Mouse (Mus musculus) retina, postnatal 7 days (tissue): ENCODE measurements around the gene Dcaf4.

ENCODE experiments used
- DNase-seq: peaks from one replicate; pipeline ENCODE4 v3.0.0-alpha.2; 2012; ENCODE audit warnings: low read depth, low spot score

Gene Dcaf4

GRCm38 (mm10) chr12:83495961-83496282 lies 24.3 kb upstream of the Dcaf4 start:
- no peak for DNase-seq

- no peak for DNase-seq
Observed at GRCm38 (mm10) chr12:83496336-83496735, 23.9 kb upstream of the Dcaf4 start.

DNA sequence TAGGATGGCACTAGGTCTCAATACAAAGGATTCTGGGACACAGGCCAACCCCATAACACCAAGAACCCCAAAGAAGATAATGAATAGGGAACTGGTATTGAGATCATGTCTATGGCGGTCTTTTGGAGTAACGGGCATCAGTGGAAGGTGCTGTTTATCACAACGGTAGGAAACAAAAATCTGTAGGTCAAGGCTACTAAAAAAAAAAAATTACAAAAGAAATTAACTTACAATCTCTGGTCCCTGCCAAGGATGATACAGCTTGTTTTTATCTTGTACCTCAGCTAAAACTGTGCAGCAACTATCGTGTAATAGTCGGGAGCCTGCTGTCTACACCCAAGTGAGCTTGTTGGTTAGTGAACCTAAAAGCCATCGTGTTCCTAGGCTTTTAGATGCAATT lies 23.5 kb upstream of the Dcaf4 start:
- DNase-seq: no peak

GRCm38 (mm10) chr12:83497959-83498358 lies 22.3 kb upstream of the Dcaf4 start:
- no peak for DNase-seq

GRCm38 (mm10) chr12:83499256-83499655 lies 21.0 kb upstream of the Dcaf4 start:
- DNase-seq: no peak

DNA sequence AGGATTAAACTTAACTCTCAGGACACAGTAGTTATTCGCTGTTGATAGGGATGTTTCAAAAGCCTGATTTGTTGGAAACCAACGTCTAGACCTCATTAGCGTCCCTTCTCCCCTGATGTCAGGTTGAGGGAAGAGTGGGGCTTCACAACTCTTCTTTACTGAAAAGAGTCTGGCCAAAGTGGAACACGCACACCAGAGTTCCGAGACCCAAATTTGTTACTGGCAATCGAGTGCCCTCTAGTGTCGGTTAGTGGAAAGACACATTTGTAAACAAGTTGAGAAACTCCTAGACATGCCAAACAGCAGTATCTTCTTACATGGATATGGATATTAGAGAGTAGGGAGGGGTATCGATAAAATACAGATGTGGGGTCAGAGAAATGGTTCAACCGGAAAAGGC lies 18.1 kb upstream of the Dcaf4 start:
- no peak for DNase-seq

DNA sequence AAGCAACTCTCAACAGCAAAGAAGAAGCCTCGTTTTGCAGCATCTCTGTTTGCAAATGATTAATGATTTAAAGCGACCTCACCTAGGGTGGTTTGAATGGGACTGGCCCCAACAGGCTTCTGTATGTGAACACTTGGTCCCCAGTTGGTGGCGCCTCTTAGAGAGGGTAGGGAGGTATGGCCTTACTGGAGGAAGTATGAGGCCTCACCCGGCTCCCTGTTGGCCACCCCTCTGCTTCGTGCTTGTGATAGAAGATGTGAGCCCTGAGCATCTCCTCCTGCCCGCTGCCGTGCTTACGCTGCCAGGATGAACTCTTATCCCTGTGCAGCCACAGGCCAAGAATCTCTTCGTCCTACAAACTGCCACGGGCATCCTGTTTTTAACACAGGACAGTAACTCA lies 13.7 kb upstream of the Dcaf4 start:
- DNase-seq: no peak

DNA sequence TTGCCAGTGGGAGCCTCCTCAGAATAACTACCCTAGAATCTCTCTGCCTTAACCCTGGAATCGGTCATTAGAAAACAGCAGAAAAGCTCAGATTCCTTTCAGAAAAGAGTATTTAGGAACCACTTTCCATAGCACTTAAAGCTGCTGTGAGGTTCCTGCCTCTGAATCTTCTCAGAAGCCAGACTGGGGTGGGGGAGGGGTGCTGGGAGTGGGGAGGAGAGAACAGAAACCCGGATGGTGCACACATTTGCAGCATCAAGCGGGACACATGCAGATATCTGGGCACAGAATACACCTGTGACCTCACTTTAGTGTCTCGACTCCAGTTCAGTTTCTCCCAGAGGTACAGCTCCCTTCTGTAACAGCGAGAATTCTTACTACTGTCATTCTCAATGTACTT lies 9.7 kb upstream of the Dcaf4 start:
- no peak for DNase-seq

- no peak for DNase-seq
Observed at GRCm38 (mm10) chr12:83512783-83513182, 7.5 kb upstream of the Dcaf4 start.

GRCm38 (mm10) chr12:83513185-83513584 lies 7.1 kb upstream of the Dcaf4 start:
- DNase-seq: no peak

GRCm38 (mm10) chr12:83514216-83514615 lies 6.0 kb upstream of the Dcaf4 start:
- DNase-seq: no peak

DNA sequence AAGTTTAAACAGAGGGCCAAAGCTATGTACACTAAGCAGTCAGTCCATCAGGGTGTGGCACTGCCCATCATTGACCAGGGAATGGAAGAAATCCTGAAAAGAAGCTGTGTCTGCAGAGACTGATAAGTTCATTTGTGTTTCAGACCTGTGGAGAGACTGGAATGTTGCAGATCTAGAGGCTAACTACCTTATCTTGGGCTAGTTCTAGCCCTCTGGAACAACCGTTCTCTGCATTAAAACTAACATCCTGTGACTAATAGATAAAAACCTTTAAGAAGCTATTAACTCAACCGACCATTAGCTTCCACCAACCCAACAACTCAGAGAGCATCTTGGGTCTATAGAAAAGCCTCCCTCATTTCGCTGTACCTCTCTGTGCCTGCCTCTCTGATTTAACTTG lies 2.7 kb upstream of the Dcaf4 start:
- DNase-seq: no peak

DNA sequence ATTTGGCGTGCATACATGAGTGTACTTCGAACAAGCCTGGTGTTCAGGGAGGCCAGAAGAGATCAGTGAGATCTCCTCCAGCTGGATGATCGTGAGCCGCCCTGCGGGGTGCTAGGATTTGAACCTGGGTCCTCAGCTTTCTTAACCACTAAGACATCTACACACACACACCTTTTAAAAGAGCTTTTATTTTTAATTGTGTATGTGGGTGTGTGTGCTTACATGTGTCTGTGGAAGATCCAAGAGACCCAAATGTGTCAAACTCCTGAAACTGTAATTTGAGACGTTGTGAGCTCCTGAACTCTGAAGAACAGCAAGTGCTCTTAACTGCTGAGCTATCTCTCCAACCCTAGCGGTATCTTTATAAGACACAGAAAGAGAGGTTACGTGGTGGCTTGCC lies 817 bp downstream of the Dcaf4 start:
- DNase-seq: no peak

DNA sequence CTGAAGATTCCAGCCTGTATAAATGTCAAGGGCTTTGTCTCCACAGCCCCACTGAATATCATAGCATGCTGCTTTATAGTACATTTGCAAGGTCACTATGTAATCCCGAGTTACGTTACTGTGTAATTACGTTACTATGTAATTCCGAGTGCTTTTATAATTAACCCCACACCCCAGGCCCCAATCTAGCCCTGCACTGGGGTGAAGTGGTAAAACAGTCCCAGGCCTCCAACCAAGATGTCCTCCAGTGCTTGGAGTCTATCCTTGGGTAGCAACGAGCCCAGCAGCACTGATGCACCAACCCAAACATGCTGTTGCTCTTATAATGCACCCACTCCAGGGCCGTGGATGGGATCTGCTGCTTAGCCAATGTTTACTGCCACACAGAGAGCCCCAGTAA lies 2.8 kb downstream of the Dcaf4 start:
- DNase-seq: no peak

DNA sequence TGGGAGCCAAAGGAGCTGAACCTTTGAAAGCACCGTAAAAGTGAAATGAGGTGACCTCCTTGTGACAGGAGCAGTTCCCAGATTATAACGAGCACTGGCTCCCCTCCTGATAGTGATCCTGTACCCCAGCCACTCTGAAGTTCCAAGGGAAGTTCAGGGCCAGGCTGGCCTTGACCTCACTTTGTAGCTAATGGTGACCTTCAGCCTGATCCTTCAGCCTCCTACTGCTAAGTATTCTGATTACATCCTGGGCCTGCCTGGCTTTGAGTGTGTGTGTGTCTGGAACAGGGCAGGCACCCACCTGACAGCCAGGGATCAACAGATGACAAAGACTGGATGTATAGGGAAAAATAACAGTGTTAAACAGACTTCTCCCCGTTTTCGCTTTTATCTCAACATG lies 3.6 kb downstream of the Dcaf4 start:
- no peak for DNase-seq

DNA sequence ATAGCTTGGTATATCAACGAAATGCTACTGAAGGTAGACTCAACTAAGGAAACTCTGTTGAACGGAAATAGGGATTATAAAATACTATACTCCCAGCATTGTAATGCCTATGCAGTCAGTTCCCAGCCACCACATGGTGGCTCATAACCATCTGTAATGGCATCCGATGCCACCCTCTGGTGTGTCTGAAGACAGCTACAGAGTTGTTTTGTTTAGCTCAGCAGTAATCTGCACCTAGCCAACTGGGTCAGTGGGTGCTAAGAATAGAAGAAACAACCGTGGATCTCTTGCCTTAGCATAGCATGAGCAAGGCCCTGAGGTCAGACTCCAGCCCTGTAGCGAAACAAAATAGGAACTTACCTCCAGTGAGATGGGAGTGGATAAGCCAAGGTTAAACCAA lies 4.1 kb downstream of the Dcaf4 start:
- DNase-seq: no peak

DNA sequence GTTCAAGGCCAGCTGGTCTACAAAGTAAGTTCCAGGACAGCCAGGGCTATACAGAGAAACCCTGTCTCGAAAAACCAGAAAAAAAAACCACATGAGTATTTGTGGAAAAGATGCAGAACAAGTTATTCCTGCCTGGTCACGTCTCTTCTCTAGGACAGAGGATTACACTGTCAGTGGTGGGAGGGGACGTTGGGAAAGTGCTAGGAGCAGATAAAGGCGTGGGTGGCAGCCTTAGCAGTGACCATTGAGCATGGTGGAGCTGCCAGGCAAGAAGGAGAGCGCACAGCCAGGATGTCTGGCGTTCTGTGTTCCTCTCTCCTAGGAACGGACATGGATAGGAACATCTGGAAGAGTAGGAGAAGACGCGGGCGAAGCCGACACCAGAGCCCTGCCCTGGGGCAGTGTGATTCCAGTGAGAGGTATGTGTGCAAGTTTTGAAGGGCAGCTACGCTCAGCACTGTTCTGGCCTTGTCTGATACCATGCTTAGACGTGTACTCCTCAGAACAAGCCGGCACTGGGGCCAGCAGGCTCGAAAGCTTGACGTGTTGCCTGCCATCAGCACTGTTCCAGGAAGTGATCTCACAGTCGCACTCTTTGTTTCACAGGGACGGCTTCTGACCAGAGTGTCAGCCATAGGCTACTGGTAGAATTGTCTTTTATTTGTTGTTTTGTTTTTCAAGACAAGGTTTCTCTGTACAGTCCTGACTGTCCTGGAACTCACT lies 5.7 kb downstream of the Dcaf4 start:
- DNase-seq: no peak

- DNase-seq: no peak
Observed at GRCm38 (mm10) chr12:83527816-83528215, 7.5 kb downstream of the Dcaf4 start.

DNA sequence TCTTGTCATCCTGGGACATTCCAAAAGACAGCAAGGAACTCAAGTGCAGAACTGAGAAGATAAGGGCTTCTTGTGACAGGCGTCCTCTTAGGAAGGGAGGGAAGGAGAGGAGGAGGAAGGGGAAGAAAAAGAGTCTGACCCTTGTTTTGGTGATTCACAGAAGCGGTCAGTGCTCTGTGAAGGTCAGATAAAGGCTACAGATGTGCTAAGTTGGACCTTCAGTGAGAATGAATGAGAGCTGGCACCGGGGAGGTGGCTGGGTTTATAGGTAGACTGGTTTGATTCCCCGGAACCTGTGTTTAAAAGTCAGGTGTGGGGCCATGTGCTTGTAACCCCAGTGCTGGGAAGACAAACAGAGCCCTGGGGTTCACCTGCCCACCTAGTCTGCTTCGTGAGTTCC lies 8.4 kb downstream of the Dcaf4 start:
- DNase-seq: no peak

DNA sequence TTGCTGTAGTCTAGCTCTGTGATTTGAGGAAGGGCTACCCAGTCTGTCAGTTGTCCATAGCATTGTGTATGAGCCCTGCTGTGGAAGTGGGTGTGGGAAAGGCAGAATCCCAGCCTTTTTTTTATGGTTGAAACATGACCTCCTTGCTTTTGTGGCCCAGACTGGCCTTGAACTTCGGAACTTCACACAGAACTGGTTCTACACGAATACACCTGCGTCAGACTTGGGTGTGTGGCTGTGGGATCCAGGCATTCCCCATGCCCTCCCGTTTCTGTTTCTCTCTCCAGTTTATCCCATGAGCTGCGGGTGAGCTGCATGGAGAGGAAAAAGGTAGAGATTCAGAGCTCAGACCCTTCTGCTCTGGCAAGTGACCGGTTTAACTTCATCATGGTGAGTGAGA lies 11.7 kb downstream of the Dcaf4 start:
- no peak for DNase-seq

- DNase-seq: no peak
Observed at GRCm38 (mm10) chr12:83532966-83533365, 12.7 kb downstream of the Dcaf4 start.

DNA sequence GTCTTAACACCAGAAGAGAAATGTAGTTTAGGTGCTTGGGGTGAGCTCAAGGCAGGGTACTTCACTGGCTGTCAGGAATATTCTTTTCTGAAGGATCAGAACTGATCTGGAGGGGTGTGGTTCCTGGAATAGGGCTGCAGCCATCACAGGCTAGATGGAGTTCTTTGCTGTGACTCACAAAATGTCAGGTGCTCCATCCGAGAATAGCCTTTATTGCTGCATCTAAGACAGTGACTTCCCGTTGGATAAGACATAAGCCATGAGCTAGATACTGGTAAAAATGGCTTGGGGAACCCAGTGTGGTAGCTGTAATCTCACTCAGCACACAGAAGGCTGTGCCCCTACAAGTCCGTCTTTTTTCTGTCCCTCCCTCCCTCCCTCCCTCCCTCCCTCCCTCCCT lies 13.9 kb downstream of the Dcaf4 start:
- DNase-seq: no peak

- DNase-seq: no peak
Observed at GRCm38 (mm10) chr12:83535428-83535827, 15.2 kb downstream of the Dcaf4 start.

- no peak for DNase-seq
Observed at GRCm38 (mm10) chr12:83536039-83536438, 15.8 kb downstream of the Dcaf4 start.
